Mouse (Mus musculus): ENCODE results near the gene Nphs1.

DNA sequence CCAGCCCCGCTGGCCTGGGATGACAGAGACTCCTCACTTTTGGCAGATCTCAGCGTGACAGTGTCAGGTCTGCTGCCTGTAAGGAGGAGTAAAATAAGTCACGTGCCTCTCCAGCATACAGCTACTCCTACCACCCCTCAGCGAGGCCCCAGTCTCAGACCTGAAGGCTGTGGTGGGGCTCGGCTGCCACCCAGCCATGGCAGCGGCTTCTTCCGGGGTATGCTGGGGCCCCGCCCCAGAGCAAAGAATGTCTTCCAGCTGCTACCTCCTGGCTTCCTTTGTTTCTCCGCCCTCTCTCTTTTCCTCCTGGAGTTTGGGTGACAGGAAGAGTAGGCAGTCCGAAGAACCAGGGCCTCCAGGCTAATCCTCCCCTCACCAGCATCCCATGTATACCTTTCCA, 67.8 kb downstream of the Nphs1 start:
- TF ChIP-seq CTCF (IDR thresholded peaks at IDR 0.05; ENCODE audit: extremely low read depth, insufficient read depth, insufficient read length, insufficient replicate concordance) (no peak), POLR2A (IDR thresholded peaks at IDR 0.05; ENCODE audit: low read depth, low read length) (no peak)
